ENCODE assay signal across 24 mouse cellular contexts in the genomic region with DNA sequence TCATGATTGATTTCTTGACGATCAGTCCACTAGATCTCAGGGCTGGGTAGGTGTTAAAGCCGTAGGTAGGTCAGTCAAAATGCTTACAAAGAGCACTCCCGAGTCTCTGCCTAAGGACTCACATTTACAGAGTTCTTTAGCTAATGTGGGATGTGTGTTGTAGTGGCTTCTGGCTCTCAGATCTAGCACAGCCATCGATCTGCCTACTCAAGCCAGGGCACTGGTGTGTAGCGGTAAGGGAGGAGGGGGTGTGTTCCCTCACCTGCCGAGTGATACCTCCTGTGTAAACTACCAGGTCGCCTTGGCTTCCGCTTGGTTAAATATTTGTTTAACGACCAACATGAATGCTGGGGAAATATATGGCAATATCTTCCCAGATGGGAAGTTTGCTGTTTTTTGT.
"Had no signal": no experiment of that assay in that cellular context is flagged by ENCODE, and none has a peak within 500 bp of the region (broad histone marks: within the 10 kb centered on the region; RNA-seq: fewer than 3 reads in every experiment).

No protein-coding gene starts in this region.

- H3K27ac ChIP-seq: heart, embryonic 10.5 days; hindbrain, embryonic 13.5 days; hindbrain, embryonic 15.5 days; hindbrain, postnatal 0 days; intestine, embryonic 15.5 days; kidney, postnatal 0 days; limb, embryonic 13.5 days; limb, embryonic 15.5 days; liver, embryonic 12.5 days had no signal

- H3K27me3 ChIP-seq: hindbrain, embryonic 13.5 days; hindbrain, embryonic 15.5 days; intestine, embryonic 15.5 days; liver, embryonic 12.5 days had no signal

- ATAC-seq: forebrain, postnatal 0 days; hindbrain, postnatal 0 days; intestine, embryonic 15.5 days; liver, embryonic 12.5 days had no signal

- H3K4me2 ChIP-seq: heart, embryonic 12.5 days; hindbrain, embryonic 13.5 days; hindbrain, embryonic 15.5 days; intestine, embryonic 15.5 days; limb, embryonic 13.5 days; limb, embryonic 15.5 days; liver, embryonic 12.5 days had no signal

- H3K9me3 ChIP-seq: heart, embryonic 10.5 days; heart, embryonic 12.5 days; hindbrain, embryonic 13.5 days; hindbrain, embryonic 15.5 days; intestine, embryonic 15.5 days; limb, embryonic 13.5 days; limb, embryonic 15.5 days; liver, embryonic 12.5 days had no signal

- DNase-seq: forebrain, postnatal 0 days; gastrocnemius, postnatal 14 days; gastrocnemius, postnatal 36 days; heart, adult 18-20 months; heart, postnatal 10 days; heart, postnatal 36 days; kidney, adult 11 months; kidney, adult 2 months; kidney, adult 9 months; kidney, postnatal 14 days; kidney, postnatal 36 days; layer of hippocampus, adult 9-11 months; layer of hippocampus, postnatal 36 days; left cerebral cortex, postnatal 4 days had no signal

- H3K4me3 ChIP-seq: heart, embryonic 10.5 days; heart, embryonic 12.5 days; hindbrain, embryonic 13.5 days; hindbrain, embryonic 15.5 days; intestine, embryonic 15.5 days; limb, embryonic 13.5 days; limb, embryonic 15.5 days; liver, embryonic 12.5 days had no signal

- H3K36me3 ChIP-seq: heart, embryonic 10.5 days; heart, embryonic 12.5 days; hindbrain, embryonic 13.5 days; hindbrain, embryonic 15.5 days; intestine, embryonic 15.5 days; limb, embryonic 13.5 days; limb, embryonic 15.5 days; liver, embryonic 12.5 days had no signal

- H3K9ac ChIP-seq: forebrain, postnatal 0 days; heart, embryonic 12.5 days; hindbrain, embryonic 13.5 days; hindbrain, embryonic 15.5 days; intestine, embryonic 15.5 days; limb, embryonic 13.5 days; limb, embryonic 15.5 days; liver, embryonic 12.5 days had no signal

- H3K4me1 ChIP-seq: hindbrain, embryonic 13.5 days; hindbrain, embryonic 15.5 days; liver, embryonic 12.5 days had no signal
